Mouse (Mus musculus) midbrain, embryonic 13.5 days (tissue): Measurements from ENCODE around the gene Map7. TPM values are rescaled to one million over a fixed set of nuclear protein-coding genes. Genes with fewer than 3 reads are reported as not detected.

Experiments used
- ATAC-seq: fragments of 200-750 bp; cut with Nextera tagmentation; 2 replicates; pipeline ENCODE4 v1.8.0; 2017; ENCODE audit warnings: mild to moderate bottlenecking, moderate TSS enrichment, moderate library complexity
- H3K27ac ChIP-seq: fragments of 300-500 bp; sonication (generic); 2 replicates; pipeline ENCODE4 v1.5.1; 2015; ENCODE audit warnings: inconsistent platforms, mild to moderate bottlenecking, moderate library complexity
- H3K27me3 ChIP-seq: fragments of 300-500 bp; sonication (generic); 2 replicates; pipeline ENCODE4 v1.6.1; 2015; ENCODE audit warnings: mild to moderate bottlenecking, inconsistent platforms
- H3K36me3 ChIP-seq: fragments of 300-500 bp; sonication (generic); 2 replicates; pipeline ENCODE4 v1.6.1; 2015; ENCODE audit warnings: mild to moderate bottlenecking, inconsistent platforms
- H3K4me1 ChIP-seq: fragments of 300-500 bp; sonication (generic); replicated peaks from 2 replicates; pipeline ENCODE4 v1.6.1; 2015; ENCODE audit warnings: inconsistent platforms
- H3K4me2 ChIP-seq: fragments of 300-500 bp; sonication (generic); replicated peaks from 2 replicates; pipeline ENCODE4 v1.6.1; 2015; ENCODE audit warnings: moderate library complexity, mild to moderate bottlenecking, inconsistent platforms
- H3K4me3 ChIP-seq: fragments of 300-500 bp; sonication (generic); replicated peaks from 2 replicates; pipeline ENCODE4 v1.5.1; 2015; ENCODE audit warnings: mild to moderate bottlenecking, inconsistent platforms
- H3K9ac ChIP-seq: fragments of 300-500 bp; sonication (generic); replicated peaks from 2 replicates; pipeline ENCODE4 v1.6.1; 2015; ENCODE audit warnings: mild to moderate bottlenecking, inconsistent platforms
- H3K9me3 ChIP-seq: fragments of 300-500 bp; sonication (generic); 2 replicates; pipeline ENCODE4 v1.6.1; 2016; ENCODE audit warnings: mild to moderate bottlenecking, inconsistent platforms
- WGBS: fragments of 180-500 bp; shearing (Covaris S2); methylation state at CpG from one replicate; pipeline ENCODE4 v1.1.7; 2015; 5-methylcytosine and 5-hydroxymethylcytosine counted together
- polyA plus RNA-seq: library from polyadenylated mRNA; unstranded; fragments of >200 nt; fragmentation: Nextera tagmentation; extraction: Ambion mirVana; gene quantifications from 2 replicates; pipeline ENCODE4 v1.2.1, GENCODE M21; 2015

Map7 gene
- 5.1 and 5.8 TPM in 2 replicates for polyA plus RNA-seq

- Histone ChIP-seq H3K4me1 (peaks cover 19% of the 10 kb centered on the region), H3K27me3 (peaks cover 53% of the 10 kb centered on the region), H3K27ac (no peak within 1 kb of the TSS), H3K9me3 (no peaks in the 10 kb centered on the region), H3K36me3 (no peaks in the 10 kb centered on the region), H3K4me3 (peak within 1 kb of the TSS; percentile 72), H3K9ac (peak within 1 kb of the TSS; percentile 69), H3K4me2 (peak within 1 kb of the TSS; percentile 94)
- peak; percentile 16 for ATAC-seq
- WGBS, result 4% methylated on average over 35 of the region's 51 CpGs
These were observed at the start of gene Map7 for GRCm38 (mm10) chr10:20148130-20148772. TSS of gene Map7 (plus strand) at chr10:20148471.

- no peak overlapping the region for H3K4me3 ChIP-seq
- no peaks in the 10 kb centered on the region for H3K27me3 ChIP-seq
- H3K9ac ChIP-seq, result no peak overlapping the region
- no peak overlapping the region for H3K4me2 ChIP-seq
- ATAC-seq, result no peak
- H3K27ac ChIP-seq, result no peak overlapping the region
- H3K4me1 ChIP-seq, result no peaks in the 10 kb centered on the region
- no peaks in the 10 kb centered on the region for H3K36me3 ChIP-seq
- 91% methylated on average over 6 of the region's 6 CpGs for WGBS
- no peaks in the 10 kb centered on the region for H3K9me3 ChIP-seq
These were observed 46.8 kb upstream of the Map7 start for GRCm38 (mm10) chr10:20101456-20101855.

GRCm38 (mm10) chr10:20104271-20104931 lies 43.9 kb upstream of the Map7 start:
- Histone ChIP-seq H3K4me1 (no peaks in the 10 kb centered on the region), H3K4me3 (no peak overlapping the region), H3K27me3 (no peaks in the 10 kb centered on the region), H3K9ac (no peak overlapping the region), H3K36me3 (no peaks in the 10 kb centered on the region), H3K9me3 (no peaks in the 10 kb centered on the region), H3K27ac (no peak overlapping the region), H3K4me2 (no peak overlapping the region)
- WGBS, result 82% methylated on average over 8 of the region's 8 CpGs
- no peak for ATAC-seq

- H3K4me1 ChIP-seq, result no peaks in the 10 kb centered on the region
These were observed 42.7 kb upstream of the Map7 start for GRCm38 (mm10) chr10:20105575-20105974.

GRCm38 (mm10) chr10:20107031-20107430 lies 41.2 kb upstream of the Map7 start:
- Histone ChIP-seq H3K4me3 (no peak overlapping the region), H3K9ac (no peak overlapping the region), H3K36me3 (no peaks in the 10 kb centered on the region), H3K4me1 (no peaks in the 10 kb centered on the region), H3K9me3 (no peaks in the 10 kb centered on the region), H3K27ac (no peak overlapping the region), H3K27me3 (no peaks in the 10 kb centered on the region), H3K4me2 (no peak overlapping the region)
- 93% methylated on average over 14 of the region's 14 CpGs for WGBS
- no peak for ATAC-seq

More at GRCm38 (mm10) chr10:20105575-20105974, 42.7 kb upstream of the Map7 start:
- Histone ChIP-seq H3K9me3 (no peaks in the 10 kb centered on the region), H3K4me3 (no peak overlapping the region), H3K9ac (no peak overlapping the region), H3K27me3 (no peaks in the 10 kb centered on the region), H3K4me2 (no peak overlapping the region), H3K36me3 (no peaks in the 10 kb centered on the region), H3K27ac (no peak overlapping the region)
- no peak for ATAC-seq
- 85% methylated on average over 4 of the region's 4 CpGs for WGBS

GRCm38 (mm10) chr10:20111508-20111907 lies 36.8 kb upstream of the Map7 start:
- Histone ChIP-seq H3K27ac (no peak overlapping the region), H3K9ac (no peak overlapping the region), H3K36me3 (no peaks in the 10 kb centered on the region), H3K4me2 (no peak overlapping the region), H3K4me1 (no peaks in the 10 kb centered on the region), H3K4me3 (no peak overlapping the region), H3K27me3 (no peaks in the 10 kb centered on the region), H3K9me3 (no peaks in the 10 kb centered on the region)
- ATAC-seq, result no peak
- 87% methylated on average over 5 of the region's 5 CpGs for WGBS

- WGBS, result 89% methylated on average over 18 of the region's 18 CpGs
- H3K9me3 ChIP-seq, result no peaks in the 10 kb centered on the region
- no peaks in the 10 kb centered on the region for H3K27me3 ChIP-seq
- no peak overlapping the region for H3K27ac ChIP-seq
- no peaks in the 10 kb centered on the region for H3K4me1 ChIP-seq
- no peak for ATAC-seq
- H3K4me3 ChIP-seq, result no peak overlapping the region
- H3K4me2 ChIP-seq, result no peak overlapping the region
- no peaks in the 10 kb centered on the region for H3K36me3 ChIP-seq
- no peak overlapping the region for H3K9ac ChIP-seq
These were observed 36.0 kb upstream of the Map7 start for GRCm38 (mm10) chr10:20112026-20112973.

- no peaks in the 10 kb centered on the region for H3K9me3 ChIP-seq
- H3K4me2 ChIP-seq, result no peak overlapping the region
- H3K4me3 ChIP-seq, result no peak overlapping the region
- H3K9ac ChIP-seq, result no peak overlapping the region
- H3K27ac ChIP-seq, result no peak overlapping the region
- ATAC-seq, result no peak
- H3K27me3 ChIP-seq, result no peaks in the 10 kb centered on the region
- no peaks in the 10 kb centered on the region for H3K36me3 ChIP-seq
- no peaks in the 10 kb centered on the region for H3K4me1 ChIP-seq
- WGBS, result 94% methylated on average over 15 of the region's 15 CpGs
These were observed 28.5 kb upstream of the Map7 start for GRCm38 (mm10) chr10:20119504-20120425.

GRCm38 (mm10) chr10:20121981-20122380 lies 26.3 kb upstream of the Map7 start:
- H3K36me3 ChIP-seq, result no peaks in the 10 kb centered on the region
- H3K9me3 ChIP-seq, result no peaks in the 10 kb centered on the region
- ATAC-seq, result no peak
- H3K4me1 ChIP-seq, result no peaks in the 10 kb centered on the region
- H3K4me3 ChIP-seq, result no peak overlapping the region
- 86% methylated on average over 4 of the region's 4 CpGs for WGBS
- no peak overlapping the region for H3K4me2 ChIP-seq
- no peaks in the 10 kb centered on the region for H3K27me3 ChIP-seq
- no peak overlapping the region for H3K9ac ChIP-seq
- H3K27ac ChIP-seq, result no peak overlapping the region

GRCm38 (mm10) chr10:20123401-20123800 lies 24.9 kb upstream of the Map7 start:
- Histone ChIP-seq H3K4me2 (no peak overlapping the region), H3K9me3 (no peaks in the 10 kb centered on the region), H3K9ac (no peak overlapping the region), H3K4me1 (no peaks in the 10 kb centered on the region), H3K27me3 (no peaks in the 10 kb centered on the region), H3K36me3 (no peaks in the 10 kb centered on the region), H3K27ac (no peak overlapping the region), H3K4me3 (no peak overlapping the region)
- ATAC-seq, result peak; percentile 53; the same call in 1 of the 2 replicates
- 54% methylated on average over 9 of the region's 9 CpGs for WGBS

- no peak overlapping the region for H3K4me2 ChIP-seq
- no peak overlapping the region for H3K4me3 ChIP-seq
- H3K36me3 ChIP-seq, result no peaks in the 10 kb centered on the region
- 83% methylated on average over 12 of the region's 12 CpGs for WGBS
- no peak overlapping the region for H3K27ac ChIP-seq
- H3K9ac ChIP-seq, result no peak overlapping the region
- H3K4me1 ChIP-seq, result no peaks in the 10 kb centered on the region
- no peaks in the 10 kb centered on the region for H3K27me3 ChIP-seq
- no peaks in the 10 kb centered on the region for H3K9me3 ChIP-seq
- ATAC-seq, result 0 out of 2 replicates have a peak, but pooled peaks have one; percentile 19
These were observed 23.7 kb upstream of the Map7 start for GRCm38 (mm10) chr10:20124576-20124975.
